Mouse (Mus musculus): ENCODE measurements at regions not wholly inside any gene's neighbourhood (a gene's known extent, or its start where the extent isn't known, plus 50 kb on each side); places are given as distances from the start of the nearest gene placed in this dataset.

DNA sequence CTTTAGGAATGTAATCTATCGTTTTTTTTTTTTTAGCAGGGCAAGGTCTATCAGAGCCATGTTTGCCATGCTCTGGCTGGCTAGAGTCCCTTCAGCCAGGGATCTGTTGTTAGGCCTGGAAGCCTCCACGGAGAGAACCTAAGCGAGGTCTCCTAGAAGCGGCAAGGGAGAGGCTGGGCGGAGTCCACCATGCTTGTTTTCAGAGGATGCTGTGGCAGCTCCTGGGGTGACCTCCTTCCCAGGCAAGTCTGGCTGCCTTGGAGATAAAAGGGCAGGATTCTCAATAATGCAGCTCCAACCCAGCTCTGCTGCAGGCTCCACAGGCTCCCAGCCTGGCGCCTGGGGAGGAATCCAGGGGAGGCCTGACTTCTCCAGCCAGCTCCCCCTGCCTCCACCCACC, 86.2 kb upstream of the Csf3r start:
- CTCF ChIA-PET, result interaction anchor here (0.5 kb wide), 1 partner anchor 669 kb away, joined by 5 read pairs; no protein-coding TSS in a partner anchor

DNA sequence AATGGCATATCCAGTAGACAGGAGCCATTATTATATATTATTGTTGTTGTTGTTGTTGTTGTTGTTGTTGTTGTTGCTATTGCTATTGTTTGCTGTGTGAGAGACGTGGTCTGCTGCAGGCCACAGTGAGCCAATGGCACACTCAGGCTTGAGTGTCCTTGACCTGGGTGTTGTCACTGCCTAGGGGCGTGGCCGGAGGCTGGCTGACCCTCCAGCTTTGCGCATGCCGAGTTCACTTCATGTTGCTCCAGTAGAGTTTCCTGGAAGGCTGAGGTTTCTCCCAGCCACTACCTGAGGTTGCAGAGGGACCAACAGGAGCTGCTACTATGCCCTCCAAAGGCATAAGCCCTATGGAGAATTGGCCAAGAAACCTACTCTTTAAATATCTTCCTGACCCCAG, 83.1 kb upstream of the Csf3r start:
- CTCF ChIA-PET, result no interaction called here

DNA sequence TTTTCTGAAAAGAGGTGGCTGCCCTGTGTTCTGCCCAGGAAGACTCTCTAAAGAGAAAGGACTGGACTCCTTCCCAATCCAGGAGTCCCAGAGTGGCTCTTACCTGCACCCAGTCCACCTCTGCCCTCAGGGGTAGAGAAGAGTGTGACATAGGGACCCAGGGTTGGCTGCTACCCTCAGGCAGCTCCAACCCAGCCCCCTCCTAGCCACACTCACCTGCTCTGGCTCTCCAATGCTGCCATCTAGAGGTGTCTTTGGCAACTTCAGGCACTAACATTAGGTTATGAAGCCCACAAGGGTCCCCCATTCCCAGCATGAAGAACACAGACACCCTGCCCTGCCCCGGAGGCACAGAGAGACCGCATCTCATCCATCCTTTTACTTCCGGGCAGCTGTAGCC, 82.4 kb upstream of the Csf3r start:
- CTCF ChIA-PET, result no interaction called here

DNA sequence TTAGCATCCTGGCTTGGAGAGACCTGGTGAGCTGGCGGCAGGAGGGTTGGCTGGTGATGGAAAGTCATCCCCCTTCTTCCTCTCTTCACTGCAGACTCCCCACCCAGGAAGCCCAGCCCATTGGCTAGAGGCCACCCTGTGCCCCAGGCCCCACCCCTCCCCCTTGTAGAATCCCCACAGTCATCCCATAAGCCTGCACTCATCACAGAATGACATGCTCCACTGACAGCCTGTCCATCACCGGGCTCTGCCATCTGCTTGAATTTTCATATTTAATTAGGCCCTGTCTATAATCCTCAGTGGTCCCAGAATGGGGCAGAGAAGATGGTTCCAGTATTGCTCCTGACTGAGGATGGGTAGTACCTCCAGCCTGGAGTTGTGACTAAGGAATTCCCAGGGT, 79.3 kb upstream of the Csf3r start:
- CTCF ChIA-PET, result no interaction called here

DNA sequence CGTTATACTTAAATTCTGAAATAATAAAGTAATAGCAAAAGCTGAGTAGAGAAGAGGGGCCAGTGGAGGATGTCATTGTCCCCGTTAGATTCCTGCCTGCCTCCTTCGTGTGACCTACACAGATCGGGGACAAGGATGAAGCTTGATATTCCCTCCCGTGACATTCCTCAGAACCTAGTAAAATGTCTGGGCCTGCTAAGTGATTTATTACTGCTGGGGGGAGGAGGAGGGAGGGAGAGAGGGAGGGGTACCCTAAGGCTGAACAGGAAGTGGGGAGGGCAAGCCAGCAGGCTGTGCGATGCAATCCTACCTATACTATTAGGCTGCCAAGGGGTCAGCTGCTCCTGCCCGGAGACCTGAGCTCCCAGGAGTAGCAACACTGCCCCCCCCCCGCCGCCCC, 64.9 kb upstream of the Csf3r start:
- CTCF ChIA-PET, result no interaction called here

DNA sequence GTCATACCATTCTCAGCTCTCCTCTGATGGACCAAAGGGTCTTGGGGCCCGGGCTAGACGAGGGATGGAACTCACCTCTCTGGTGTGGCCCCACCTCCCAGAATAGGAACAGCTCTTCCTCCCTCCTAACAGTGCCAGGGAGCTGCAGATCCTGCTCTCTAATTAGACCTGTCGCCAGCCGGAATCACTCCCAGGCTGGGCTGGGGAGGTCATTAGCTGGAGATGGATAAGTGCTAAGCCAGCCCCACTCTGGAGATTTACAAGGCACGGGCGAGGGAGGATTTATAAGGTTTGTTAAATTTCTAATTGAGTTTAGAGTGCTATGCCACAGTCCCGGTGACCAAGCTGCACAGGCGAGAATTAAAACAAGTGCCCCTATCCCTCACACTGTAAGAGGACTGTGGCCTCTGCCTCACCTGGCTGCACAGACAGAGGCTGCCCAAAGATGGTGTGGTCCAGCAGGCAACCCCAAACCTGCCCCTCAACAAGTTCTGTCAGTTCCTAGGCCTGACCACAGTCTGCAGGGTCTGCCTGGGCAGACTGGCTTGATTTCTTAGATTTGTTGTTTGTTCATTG, 63.6 kb upstream of the Csf3r start:
- CTCF ChIA-PET, result no interaction called here

DNA sequence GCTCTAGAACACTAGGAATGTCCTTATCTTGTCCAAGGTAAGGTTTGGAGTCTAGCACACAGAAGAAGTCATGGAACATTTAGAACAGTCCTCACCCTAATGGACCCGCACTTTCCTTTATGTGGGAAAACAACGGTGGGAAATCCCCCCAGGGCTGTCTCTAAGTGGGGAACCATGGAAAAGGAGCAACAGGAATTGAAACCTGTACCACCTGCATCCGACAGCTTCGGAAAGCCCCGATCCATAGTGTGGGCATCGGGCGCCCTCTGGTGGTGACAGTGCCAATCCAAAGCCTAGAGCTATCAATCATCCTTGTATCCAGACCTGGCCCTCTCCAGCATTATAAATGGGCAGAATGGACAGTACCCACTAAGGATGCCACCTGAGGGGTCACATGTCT, 61.7 kb upstream of the Csf3r start:
- CTCF ChIA-PET, result no interaction called here

Measured in spleen, embryonic (tissue).